Mouse (Mus musculus): ENCODE measurements around the gene Vmn1r217. TPM values are rescaled to one million over a fixed set of nuclear protein-coding genes. Genes with fewer than 3 reads are reported as not detected.

Gene Vmn1r217
- polyA plus RNA-seq (2017; shearing (Covaris generic)), result not detected

DNA sequence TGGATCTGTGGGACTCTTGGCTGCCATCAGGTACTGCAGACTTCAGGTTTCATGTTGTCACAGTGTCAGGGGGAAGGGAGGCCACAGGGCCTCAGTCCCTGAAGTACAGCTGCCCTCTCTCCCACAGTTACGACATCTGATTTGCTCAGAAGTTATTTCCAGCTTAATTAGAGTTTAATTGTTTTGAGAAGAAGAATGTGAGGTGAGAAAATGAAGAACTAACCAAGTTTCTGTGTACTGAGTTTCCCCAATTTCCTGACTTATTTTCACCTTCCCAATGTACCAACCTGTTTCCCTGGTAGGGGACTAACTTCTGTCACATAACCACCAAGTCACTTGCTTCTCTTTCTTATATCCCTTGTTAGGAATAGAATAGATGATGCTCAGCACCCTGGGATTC lies at the start of gene Vmn1r217:
Vmn1r217 (minus strand) TSS at position 101 of the 400 bp plus-strand sequence.

DNA sequence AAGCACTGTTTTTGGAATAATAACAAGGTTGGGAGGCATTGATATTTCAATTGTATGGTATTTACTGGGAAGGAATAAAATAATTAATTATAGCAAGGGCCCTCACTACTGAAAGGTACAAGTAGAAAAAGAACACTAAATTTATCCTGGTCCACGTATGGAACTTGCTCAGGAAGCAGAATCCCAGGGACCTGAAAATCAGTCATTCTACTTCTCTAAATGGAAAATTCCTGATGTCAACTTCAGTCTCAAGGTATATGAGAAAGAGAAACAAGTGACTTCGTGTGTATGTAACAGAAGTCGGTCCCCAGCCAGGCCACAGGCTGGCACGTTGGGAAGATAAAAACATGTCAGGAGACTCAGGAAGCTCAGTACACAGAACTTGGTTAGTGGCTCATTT lies 41.0 kb upstream of the Vmn1r217 start, which contains the start of gene Vmn1r219:
Vmn1r219 (plus strand) TSS at position 301 of the 400 bp plus-strand sequence.

DNA sequence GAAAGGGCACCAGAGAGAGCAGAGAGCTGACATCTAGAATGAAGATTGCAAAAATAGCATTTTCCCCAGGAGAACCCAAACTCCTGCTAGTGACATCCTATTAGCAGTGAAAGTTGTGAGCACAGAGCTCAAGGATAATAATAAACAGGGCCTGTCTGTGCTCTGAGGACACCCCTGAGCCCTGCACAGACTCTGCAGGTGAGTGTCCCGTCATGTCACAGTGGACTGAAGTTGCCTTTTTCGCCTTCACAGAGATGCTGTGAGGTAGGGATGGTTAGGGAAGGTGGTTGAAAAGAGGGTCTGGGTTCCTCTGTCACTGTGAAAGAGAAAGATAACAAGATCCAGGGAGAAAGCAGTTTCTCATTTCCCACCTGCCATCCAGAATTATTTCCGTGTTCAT lies 15.1 kb upstream of the Vmn1r217 start, which contains the start of gene Vmn1r218:
Vmn1r218 (plus strand) TSS at position 57 of the 400 bp plus-strand sequence.

DNA sequence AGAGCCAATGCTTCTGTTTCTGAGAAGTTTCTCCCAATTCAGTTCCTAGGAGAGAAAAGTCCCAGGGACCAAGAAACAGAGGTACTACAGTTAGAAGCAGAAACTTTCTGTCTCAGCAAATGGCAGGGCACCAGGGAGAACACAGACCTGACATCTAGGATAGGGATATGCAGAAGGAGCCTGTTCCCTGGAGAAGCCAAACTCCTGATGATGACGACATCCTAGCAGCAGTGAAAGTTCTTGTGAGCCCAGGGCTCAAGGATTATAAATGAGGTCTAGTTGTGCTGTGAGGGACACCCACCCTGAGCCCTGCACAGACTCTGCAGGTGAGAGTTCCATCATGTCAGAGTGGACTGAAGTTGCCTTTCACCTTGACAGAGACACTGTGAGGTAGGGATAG lies 50.3 kb downstream of the Vmn1r217 start, which contains the start of gene Vmn1r215:
Vmn1r215 (plus strand) TSS at position 301 of the 400 bp plus-strand sequence.

Other genes with a start within 250 kb of the Vmn1r217 start
- gene Vmn1r212, start 234.0 kb downstream of the Vmn1r217 start, polyA plus RNA-seq (2017; shearing (Covaris generic)), result not detected
- gene Vmn1r213, start 110.6 kb downstream of the Vmn1r217 start, polyA plus RNA-seq (2017; shearing (Covaris generic)), result not detected
- gene Vmn1r214, start 87.8 kb downstream of the Vmn1r217 start, polyA plus RNA-seq (2017; shearing (Covaris generic)), result not detected
- not detected for gene Vmn1r215, start 50.2 kb downstream of the Vmn1r217 start, polyA plus RNA-seq (2017; shearing (Covaris generic))
- not detected for gene Vmn1r218, start 14.9 kb upstream of the Vmn1r217 start, polyA plus RNA-seq (2017; shearing (Covaris generic))
- gene Vmn1r219, start 41.1 kb upstream of the Vmn1r217 start, polyA plus RNA-seq (2017; shearing (Covaris generic)), result not detected
- gene Vmn1r220, start 69.7 kb upstream of the Vmn1r217 start, polyA plus RNA-seq (2017; shearing (Covaris generic)), result 0.05 TPM
- gene Vmn1r221, start 95.9 kb upstream of the Vmn1r217 start, polyA plus RNA-seq (2017; shearing (Covaris generic)), result not detected
- gene Vmn1r222, start 117.7 kb upstream of the Vmn1r217 start, polyA plus RNA-seq (2017; shearing (Covaris generic)), result not detected
- gene Vmn1r223, start 128.9 kb upstream of the Vmn1r217 start, polyA plus RNA-seq (2017; shearing (Covaris generic)), result not detected